Mouse (Mus musculus) G1E (cell line): ENCODE results near the gene Tll2.

Experiments
- CTCF ChIP-seq: IDR thresholded peaks from 2 replicates; pipeline ENCODE4 v1.5.1; 2012; ENCODE audit warnings: low read depth, low read length, inconsistent platforms, mixed read lengths
- GATA1 ChIP-seq: IDR thresholded peaks from 2 replicates; pipeline ENCODE4 v1.6.1; 2012; ENCODE audit warnings: borderline replicate concordance, low read length, inconsistent platforms, mixed read lengths
- GATA2 ChIP-seq: IDR thresholded peaks from 2 replicates; pipeline ENCODE4 v1.6.1; 2012; ENCODE audit warnings: low read depth, low read length, inconsistent platforms, borderline replicate concordance
- POLR2AphosphoS5 ChIP-seq: IDR thresholded peaks from 2 replicates; pipeline ENCODE4 v1.6.1; 2012; ENCODE audit warnings: low read depth, low read length, inconsistent platforms; ENCODE audit not compliant: insufficient replicate concordance
- TAL1 ChIP-seq: conservative IDR thresholded peaks from 2 replicates; pipeline ENCODE4 v1.6.1; 2012; ENCODE audit warnings: low read depth, low read length, inconsistent platforms, mixed read lengths

DNA sequence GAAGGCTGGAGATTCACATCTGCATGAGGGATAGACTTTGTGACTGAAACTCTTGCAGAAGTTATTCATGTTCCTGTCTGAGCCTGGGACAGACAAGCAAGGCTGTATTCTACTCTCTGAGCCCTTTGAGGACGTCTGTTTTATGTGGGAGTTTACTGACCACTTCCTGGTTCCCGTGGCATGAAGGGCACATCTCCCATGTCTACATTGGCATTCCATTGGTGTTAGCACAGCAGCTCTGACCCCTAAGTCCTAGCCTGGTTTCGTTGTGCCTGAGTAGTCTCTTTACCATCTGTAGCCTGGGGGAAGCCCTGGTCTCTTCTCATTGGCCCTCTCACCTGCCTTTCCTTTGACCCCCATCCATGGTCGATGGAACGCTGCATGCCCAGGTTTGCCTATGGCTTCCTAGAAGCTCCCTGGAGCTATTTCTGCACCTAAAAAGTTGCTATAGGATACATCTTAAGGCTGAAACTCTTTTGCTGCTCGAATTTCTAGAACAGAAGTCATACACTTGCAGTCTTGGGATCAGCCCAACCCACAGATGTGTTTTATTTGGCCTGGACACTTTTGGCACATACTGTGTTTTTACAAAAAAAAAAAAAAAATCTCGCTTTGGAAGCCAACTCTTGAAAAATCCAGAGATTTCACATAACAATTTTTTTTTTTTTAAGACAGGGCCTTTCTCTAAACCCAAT, 55.2 kb downstream of the Tll2 start:
- no peak for TF ChIP-seq CTCF
- TF ChIP-seq POLR2AphosphoS5, result no peak
- no peak for TF ChIP-seq GATA2
- TF ChIP-seq TAL1, result no peak
- no peak for TF ChIP-seq GATA1
